Mouse (Mus musculus) heart, postnatal 14 days (tissue): ENCODE results near the gene Raly. TPM values are rescaled to one million over a fixed set of nuclear protein-coding genes. Genes with fewer than 3 reads are reported as not detected.

ENCODE experiments used
- DNase-seq, 2 experiments: peaks; one replicate each; pipeline ENCODE4 v3.0.0; 2021 to 2022
- intact Hi-C: fragments of 180-260 bp; cut with DNase I; formaldehyde crosslinking; loops from one replicate; pipeline ENCODE4 v1.15.1; 2025
- total RNA-seq, 2 experiments: library from RNA; stranded (reverse); gene quantifications; 2 replicates each; pipeline ENCODE4 v1.2.3; 2021

Gene Raly
- total RNA-seq, 2 experiments from 2014 or later = 119 to 131 TPM

GRCm38 (mm10) chr2:154779648-154780047 is 11.2 kb upstream of the Raly start:
- DNase-seq = no peak
- intact Hi-C loops = no loop called here

GRCm38 (mm10) chr2:154782361-154782760 is 8.5 kb upstream of the Raly start:
- no peak for DNase-seq

DNA sequence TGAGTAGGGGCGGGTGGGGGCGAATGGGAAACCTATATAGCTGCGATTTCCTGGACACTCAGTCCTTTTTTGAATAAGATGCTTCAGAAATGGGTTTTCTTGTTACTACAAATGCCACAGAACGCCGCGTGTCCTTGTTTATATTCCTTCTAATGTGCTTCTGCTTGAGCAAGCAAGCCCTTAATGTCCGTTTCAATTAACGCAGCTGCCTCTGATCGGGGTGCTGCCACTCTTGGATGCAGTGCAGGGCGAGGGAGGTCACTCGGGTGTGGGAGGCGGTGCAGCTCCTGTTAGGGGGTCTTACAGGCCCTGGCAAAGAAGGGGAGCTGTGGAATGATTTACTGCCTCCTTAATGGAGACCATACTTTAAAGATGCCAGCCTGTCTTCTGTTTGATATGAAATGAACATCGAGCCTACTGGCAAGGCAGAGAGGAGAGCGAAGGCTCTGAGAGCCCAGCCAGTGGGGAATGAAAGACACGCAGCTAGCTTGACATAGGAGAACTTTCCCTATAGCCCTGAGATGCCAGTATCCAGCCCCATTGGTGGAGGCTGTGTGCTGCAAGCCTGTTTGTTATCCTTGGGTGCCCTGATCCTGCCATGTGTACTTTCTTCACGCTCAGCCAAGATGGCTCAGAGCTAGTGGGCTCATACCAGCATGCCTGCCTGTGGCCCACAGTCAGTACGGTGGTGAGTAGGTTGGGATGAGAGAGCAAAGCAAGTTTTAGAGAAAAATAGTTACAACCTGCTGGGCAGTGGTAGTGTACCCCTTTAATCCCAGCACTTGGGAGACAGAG is 7.8 kb upstream of the Raly start:
- DNase-seq = no peak
- intact Hi-C loops = no loop called here

More at GRCm38 (mm10) chr2:154782361-154782760, 8.5 kb upstream of the Raly start:
- intact Hi-C loops = no loop called here

- DNase-seq = no peak
- intact Hi-C loops = no loop called here
These were observed 5.6 kb upstream of the Raly start for GRCm38 (mm10) chr2:154785284-154785683.

DNA sequence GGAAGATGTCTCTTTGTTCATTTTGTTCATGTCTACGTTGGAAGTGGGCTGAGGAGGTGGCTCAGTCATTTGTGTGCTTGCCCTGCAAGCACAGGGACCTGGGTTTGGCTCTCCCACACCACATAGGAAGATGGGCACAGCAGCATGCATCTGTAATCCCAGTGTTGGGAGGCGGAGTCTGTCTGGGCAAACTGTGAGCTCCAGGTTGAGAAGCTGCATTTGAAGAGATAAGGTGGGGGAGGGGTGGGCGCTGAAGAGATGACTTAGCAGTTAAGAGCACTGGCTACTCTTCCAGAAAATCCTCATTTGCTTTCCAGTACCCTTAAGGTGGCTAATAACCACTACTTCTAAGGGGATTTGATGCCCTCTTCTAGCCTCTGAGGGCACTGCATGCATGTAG is 4.7 kb upstream of the Raly start:
- intact Hi-C loops = no loop called here

GRCm38 (mm10) chr2:154786776-154787175 is 4.1 kb upstream of the Raly start:
- DNase-seq = no peak
- intact Hi-C loops = no loop called here

More for the DNA sequence above, 4.7 kb upstream of the Raly start:
- no peak for DNase-seq

DNA sequence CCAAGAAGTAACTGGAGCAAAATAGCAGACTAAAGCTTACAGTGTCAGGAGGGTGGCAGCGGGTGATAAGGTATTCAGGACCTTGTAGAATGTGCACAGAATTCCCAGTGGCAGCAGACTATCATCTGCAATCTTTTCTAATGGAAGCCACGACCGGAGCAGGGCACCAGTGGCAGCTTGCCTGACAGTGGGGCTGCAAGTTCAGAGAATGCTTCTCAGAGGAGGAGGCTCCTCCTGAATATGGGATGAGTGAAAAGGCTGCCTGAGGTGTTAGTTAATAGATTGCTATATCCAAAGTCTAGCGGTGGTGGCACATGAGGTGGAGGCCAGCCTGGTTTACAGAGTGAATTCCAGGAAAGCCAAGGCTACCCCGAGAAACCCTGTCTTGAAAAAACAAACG is 1.5 kb upstream of the Raly start:
- DNase-seq = no peak
- intact Hi-C loops = no loop called here

- intact Hi-C loops = loop anchor here (2.0 to 5.0 kb wide), 4 partner anchors 17 to 133 kb away; no protein-coding TSS in a partner anchor
These were observed 780 bp upstream of the Raly start for GRCm38 (mm10) chr2:154789977-154790655.

GRCm38 (mm10) chr2:154791661-154792642 is 1.1 kb downstream of the Raly start:
- DNase-seq = peak; percentile 84 to 88
- intact Hi-C loops = loop anchor here (2.0 to 5.0 kb wide), 4 partner anchors 15 to 135 kb away; no protein-coding TSS in a partner anchor

More at GRCm38 (mm10) chr2:154789977-154790655, 780 bp upstream of the Raly start:
- no peak for DNase-seq

- no peak for DNase-seq
- intact Hi-C loops = loop anchor here (5.0 kb wide), 1 partner anchor 89 kb away; the partner anchor contains the start of gene Eif2s2
These were observed 12.5 kb downstream of the Raly start for GRCm38 (mm10) chr2:154803372-154803771.

GRCm38 (mm10) chr2:154803845-154804244 is 12.9 kb downstream of the Raly start:
- intact Hi-C loops = loop anchor here (5.0 kb wide), 1 partner anchor 88 kb away; the partner anchor contains the start of gene Eif2s2

GRCm38 (mm10) chr2:154807689-154808088 is 16.8 kb downstream of the Raly start:
- DNase-seq = no peak
- intact Hi-C loops = loop anchor here (2.0 kb wide), 1 partner anchor 17 kb away; the partner anchor contains the start of genes Raly and a

More at GRCm38 (mm10) chr2:154803845-154804244, 12.9 kb downstream of the Raly start:
- no peak for DNase-seq

- peak in 1 of 2 experiments; percentile 68 for DNase-seq
These were observed 18.3 kb downstream of the Raly start for GRCm38 (mm10) chr2:154809107-154809762.

DNA sequence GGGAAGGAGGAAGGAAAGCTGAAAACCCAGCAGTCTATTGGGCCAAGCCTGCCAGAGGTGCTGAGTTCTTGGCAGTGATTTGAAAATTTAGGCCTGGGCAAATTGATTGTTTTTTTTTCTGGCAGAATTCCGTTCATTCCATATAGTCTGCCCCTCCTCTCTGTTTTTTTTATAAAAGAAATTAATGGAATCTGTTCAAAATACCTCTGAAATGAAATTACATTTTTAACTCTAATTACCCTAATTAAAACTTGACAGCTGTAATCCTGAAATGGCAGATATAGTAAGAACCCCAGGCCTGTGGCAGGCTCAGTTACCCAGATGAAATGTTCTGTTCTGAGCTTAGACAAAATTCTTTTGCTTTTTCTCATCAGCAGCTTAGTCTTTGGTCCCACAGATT is 19.9 kb downstream of the Raly start:
- no peak for DNase-seq
- intact Hi-C loops = no loop called here

More at GRCm38 (mm10) chr2:154809107-154809762, 18.3 kb downstream of the Raly start:
- intact Hi-C loops = no loop called here

DNA sequence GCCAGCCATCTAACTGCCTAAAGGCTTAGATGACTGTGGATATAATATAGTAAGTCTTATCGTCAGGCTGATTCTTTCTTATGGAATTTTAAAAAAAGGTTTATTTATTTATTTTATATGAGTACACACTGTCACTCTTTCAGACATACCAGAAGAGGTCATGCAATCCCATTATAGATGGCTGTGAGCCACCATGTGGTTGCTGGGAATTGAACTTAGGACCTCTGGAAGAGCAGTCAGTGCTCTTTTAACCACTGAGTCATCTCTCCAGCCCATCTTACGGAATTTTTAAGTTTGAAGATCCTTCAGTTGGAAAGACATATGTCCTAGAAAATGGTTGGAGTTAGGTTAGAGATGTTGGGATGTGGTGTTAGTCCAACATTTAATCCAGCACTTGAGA is 22.5 kb downstream of the Raly start:
- intact Hi-C loops = no loop called here
- no peak for DNase-seq

- no peak for DNase-seq
- intact Hi-C loops = loop anchor here (2.0 to 5.0 kb wide), 2 partner anchors 26 to 35 kb away; partner anchors contain the start of genes Raly and a
These were observed 26.2 kb downstream of the Raly start for GRCm38 (mm10) chr2:154817089-154817488.

GRCm38 (mm10) chr2:154817788-154818187 is 26.9 kb downstream of the Raly start:
- intact Hi-C loops = loop anchor here (2.0 to 5.0 kb wide), 2 partner anchors 27 to 35 kb away; partner anchors contain the start of genes Raly and a
- DNase-seq = peak; percentile 51 to 60

- intact Hi-C loops = loop anchor here (5.0 kb wide), 1 partner anchor 34 kb away; no protein-coding TSS in a partner anchor
- no peak for DNase-seq
These were observed 27.7 kb downstream of the Raly start for GRCm38 (mm10) chr2:154818599-154818998.

DNA sequence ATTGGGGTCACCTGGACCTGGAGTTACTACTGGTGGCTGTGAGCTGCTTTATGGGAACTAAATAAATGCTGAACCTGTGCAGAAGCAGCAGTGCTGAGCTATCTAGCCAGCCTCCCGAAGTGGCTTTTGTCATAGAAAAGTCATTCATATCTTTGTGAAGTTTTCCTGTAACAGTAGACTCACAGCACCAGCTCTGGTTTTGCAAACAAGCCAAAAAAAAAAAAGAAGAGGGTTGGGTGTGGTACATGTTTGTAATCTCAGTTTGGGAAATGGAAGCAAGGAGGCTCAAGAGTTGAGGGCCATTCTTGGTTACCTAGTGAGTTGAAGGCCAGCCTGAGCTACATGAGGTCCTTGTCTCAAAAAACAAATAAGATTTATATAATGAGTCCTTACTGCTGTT is 29.4 kb downstream of the Raly start:
- intact Hi-C loops = no loop called here
- no peak for DNase-seq
